Mouse (Mus musculus): ENCODE results near the gene Tprg. TPM values are rescaled to one million over a fixed set of nuclear protein-coding genes. Genes with fewer than 3 reads are reported as not detected.

The Tprg gene
- total RNA-seq (2014; fragmentation: Nextera tagmentation) (not detected in 2 replicates), total RNA-seq (2017) (0.22 and 0.23 TPM in 2 replicates), polyA plus RNA-seq (2012) (not detected in 2 replicates)

GRCm38 (mm10) chr16:25286517-25286916 lies at the start of gene Tprg:
Tprg (plus strand) TSS chr16:25286817.
- H3K9me3 ChIP-seq (replicated peaks): peaks cover 13% of the 10 kb centered on the region
- no peak within 1 kb of the TSS for H3K4me3 ChIP-seq (ENCODE audit: low read depth, low read length)
- no peaks in the 10 kb centered on the region for H3K36me3 ChIP-seq (replicated peaks)
- no peaks in the 10 kb centered on the region for H3K27me3 ChIP-seq (ENCODE audit: insufficient read depth, low read length)
- no peak for TF ChIP-seq GATA2 (IDR thresholded peaks at IDR 0.05; ENCODE audit: borderline replicate concordance, low read depth, low read length)
- TF ChIP-seq TAL1 (conservative IDR thresholded peaks at IDR 0.05; ENCODE audit: low read depth, low read length): no peak
- TF ChIP-seq POLR2AphosphoS5 (IDR thresholded peaks at IDR 0.05; ENCODE audit: insufficient replicate concordance, low read depth, low read length): no peak
- no peak for TF ChIP-seq CTCF (IDR thresholded peaks at IDR 0.05; ENCODE audit: low read depth, low read length)
- TF ChIP-seq GATA1 (IDR thresholded peaks at IDR 0.05; ENCODE audit: borderline replicate concordance, low read length): no peak
- no peaks in the 10 kb centered on the region for H3K4me1 ChIP-seq (ENCODE audit: insufficient read depth, low read depth, low read length)
- ATAC-seq (ENCODE audit: extremely low read depth, insufficient number of reproducible peaks, low FRiP score, poor library complexity, severe bottlenecking): no peak
- DNase-seq (ENCODE audit: low spot score): no peak

DNA sequence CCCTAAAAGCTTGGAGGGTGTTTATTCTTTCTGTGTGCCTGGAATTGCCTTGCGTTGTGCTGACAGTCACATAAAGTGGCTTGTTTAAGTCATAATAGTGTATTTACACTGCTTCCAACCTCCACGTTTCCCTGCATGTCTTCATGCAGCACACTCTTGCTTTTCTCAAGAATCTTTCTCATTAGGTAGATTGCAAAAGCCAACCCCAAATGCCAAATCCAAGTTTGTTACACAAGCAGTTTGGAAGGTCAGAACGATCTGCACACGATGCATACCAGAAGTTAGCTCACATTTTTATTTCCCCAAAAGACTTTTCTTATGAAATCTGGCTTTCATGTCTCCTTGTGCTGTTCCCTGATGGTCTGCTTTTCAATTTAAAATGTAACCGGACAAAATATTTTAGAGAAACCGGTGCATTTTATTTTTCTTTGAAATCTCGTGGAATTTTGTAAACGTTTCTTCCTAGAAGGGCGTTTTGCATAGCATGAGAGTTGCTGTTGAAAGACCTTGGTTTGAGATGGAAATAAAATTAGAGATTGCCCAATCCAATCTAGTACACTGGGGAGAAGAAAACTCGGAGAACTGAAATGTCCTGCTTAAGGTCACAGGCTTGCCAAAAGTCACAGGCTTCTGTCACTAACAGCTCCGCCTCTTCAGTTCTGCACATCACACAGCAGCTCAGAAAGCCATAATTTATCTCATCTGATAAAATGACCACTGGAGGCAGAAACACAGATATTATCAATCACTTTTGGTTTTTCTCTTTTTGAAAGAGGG lies 48.2 kb upstream of the Tprg start:
- no peak for ATAC-seq (ENCODE audit: extremely low read depth, insufficient number of reproducible peaks, low FRiP score, poor library complexity, severe bottlenecking)
- TF ChIP-seq GATA1 (IDR thresholded peaks at IDR 0.05; ENCODE audit: borderline replicate concordance, low read length): no peak
- no peak for TF ChIP-seq TAL1 (conservative IDR thresholded peaks at IDR 0.05; ENCODE audit: low read depth, low read length)
- no peak for DNase-seq (ENCODE audit: low spot score)

GRCm38 (mm10) chr16:25248889-25249288 lies 37.7 kb upstream of the Tprg start:
- DNase-seq (ENCODE audit: low spot score): no peak
- Histone ChIP-seq H3K4me3 (ENCODE audit: low read depth, low read length) (no peak overlapping the region), H3K27me3 (ENCODE audit: insufficient read depth, low read length) (no peaks in the 10 kb centered on the region), H3K36me3 (replicated peaks) (no peaks in the 10 kb centered on the region), H3K9me3 (replicated peaks) (peaks cover 19% of the 10 kb centered on the region), H3K4me1 (ENCODE audit: insufficient read depth, low read depth, low read length) (no peaks in the 10 kb centered on the region)
- ATAC-seq (ENCODE audit: extremely low read depth, insufficient number of reproducible peaks, low FRiP score, poor library complexity, severe bottlenecking): no peak
- TF ChIP-seq TAL1 (conservative IDR thresholded peaks at IDR 0.05; ENCODE audit: low read depth, low read length): no peak
- TF ChIP-seq POLR2AphosphoS5 (IDR thresholded peaks at IDR 0.05; ENCODE audit: insufficient replicate concordance, low read depth, low read length): no peak
- no peak for TF ChIP-seq GATA2 (IDR thresholded peaks at IDR 0.05; ENCODE audit: borderline replicate concordance, low read depth, low read length)
- no peak for TF ChIP-seq CTCF (IDR thresholded peaks at IDR 0.05; ENCODE audit: low read depth, low read length)
- no peak for TF ChIP-seq GATA1 (IDR thresholded peaks at IDR 0.05; ENCODE audit: borderline replicate concordance, low read length)

More for the DNA sequence above, 48.2 kb upstream of the Tprg start:
- Histone ChIP-seq H3K4me3 (ENCODE audit: low read depth, low read length) (no peak overlapping the region), H3K4me1 (ENCODE audit: insufficient read depth, low read depth, low read length) (no peaks in the 10 kb centered on the region), H3K36me3 (replicated peaks) (no peaks in the 10 kb centered on the region), H3K27me3 (ENCODE audit: insufficient read depth, low read length) (no peaks in the 10 kb centered on the region), H3K9me3 (replicated peaks) (peaks cover 2% of the 10 kb centered on the region; the same call in 1 of the 2 replicates)

GRCm38 (mm10) chr16:25250129-25250749 lies 36.4 kb upstream of the Tprg start:
- ATAC-seq (ENCODE audit: extremely low read depth, insufficient number of reproducible peaks, low FRiP score, poor library complexity, severe bottlenecking): no peak
- H3K36me3 ChIP-seq (replicated peaks): no peaks in the 10 kb centered on the region
- H3K27me3 ChIP-seq (ENCODE audit: insufficient read depth, low read length): no peaks in the 10 kb centered on the region
- TF ChIP-seq GATA1 (IDR thresholded peaks at IDR 0.05; ENCODE audit: borderline replicate concordance, low read length): no peak
- H3K9me3 ChIP-seq (replicated peaks): peaks cover 26% of the 10 kb centered on the region
- H3K4me1 ChIP-seq (ENCODE audit: insufficient read depth, low read depth, low read length): no peaks in the 10 kb centered on the region
- no peak for DNase-seq (ENCODE audit: low spot score)
- H3K4me3 ChIP-seq (ENCODE audit: low read depth, low read length): no peak overlapping the region

DNA sequence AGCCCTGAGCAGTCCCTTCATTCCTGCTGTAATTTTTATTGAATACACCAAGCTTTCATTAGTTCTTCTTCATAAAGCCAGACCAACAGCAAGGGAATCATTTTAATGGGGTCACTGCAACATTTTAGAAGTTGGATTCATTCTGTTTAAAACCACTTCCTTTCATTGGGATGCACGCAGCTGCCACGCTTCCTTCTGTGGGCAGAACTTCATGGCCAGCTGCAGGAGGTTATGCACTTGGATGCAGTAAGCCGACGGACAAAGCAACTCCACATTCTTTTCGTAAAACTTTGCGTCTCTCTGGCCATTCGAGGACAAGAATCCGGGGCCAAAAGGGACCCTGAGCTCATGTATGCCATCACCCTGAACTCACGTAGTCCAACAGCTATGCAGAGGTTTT lies 35.5 kb upstream of the Tprg start:
- TF ChIP-seq TAL1 (conservative IDR thresholded peaks at IDR 0.05; ENCODE audit: low read depth, low read length) (no peak), GATA1 (IDR thresholded peaks at IDR 0.05; ENCODE audit: borderline replicate concordance, low read length) (no peak), GATA2 (IDR thresholded peaks at IDR 0.05; ENCODE audit: borderline replicate concordance, low read depth, low read length) (no peak), POLR2AphosphoS5 (IDR thresholded peaks at IDR 0.05; ENCODE audit: insufficient replicate concordance, low read depth, low read length) (no peak), CTCF (IDR thresholded peaks at IDR 0.05; ENCODE audit: low read depth, low read length) (no peak)
- DNase-seq (ENCODE audit: low spot score) (no peak), ATAC-seq (ENCODE audit: extremely low read depth, insufficient number of reproducible peaks, low FRiP score, poor library complexity, severe bottlenecking) (no peak)
- no peaks in the 10 kb centered on the region for H3K27me3 ChIP-seq (ENCODE audit: insufficient read depth, low read length)
- peaks cover 24% of the 10 kb centered on the region for H3K9me3 ChIP-seq (replicated peaks)
- no peaks in the 10 kb centered on the region for H3K36me3 ChIP-seq (replicated peaks)
- no peak overlapping the region for H3K4me3 ChIP-seq (ENCODE audit: low read depth, low read length)
- H3K4me1 ChIP-seq (ENCODE audit: insufficient read depth, low read depth, low read length): no peaks in the 10 kb centered on the region

DNA sequence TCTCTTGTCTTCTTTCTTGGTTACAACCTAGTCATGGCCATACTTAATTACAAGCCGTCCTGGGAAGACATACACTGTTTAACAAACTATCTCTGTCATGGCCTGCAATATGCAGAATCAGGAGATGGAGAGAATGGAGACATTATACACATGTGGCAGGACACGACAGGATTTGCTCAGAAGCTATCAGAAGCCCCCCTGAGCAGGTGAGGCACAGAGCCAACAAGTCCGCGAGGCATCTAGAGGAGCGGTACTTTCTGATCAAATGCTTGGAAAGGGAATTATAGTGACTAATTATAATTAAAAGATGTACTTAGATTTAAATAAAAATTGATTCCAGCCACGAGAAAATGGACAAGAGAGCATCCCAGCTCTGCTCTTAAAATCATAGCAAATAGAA lies 32.0 kb upstream of the Tprg start:
- peaks cover 27% of the 10 kb centered on the region for H3K9me3 ChIP-seq (replicated peaks)
- no peak overlapping the region for H3K4me3 ChIP-seq (ENCODE audit: low read depth, low read length)
- ATAC-seq (ENCODE audit: extremely low read depth, insufficient number of reproducible peaks, low FRiP score, poor library complexity, severe bottlenecking) (no peak), DNase-seq (ENCODE audit: low spot score) (no peak)
- TF ChIP-seq CTCF (IDR thresholded peaks at IDR 0.05; ENCODE audit: low read depth, low read length) (no peak), GATA1 (IDR thresholded peaks at IDR 0.05; ENCODE audit: borderline replicate concordance, low read length) (no peak), POLR2AphosphoS5 (IDR thresholded peaks at IDR 0.05; ENCODE audit: insufficient replicate concordance, low read depth, low read length) (no peak), TAL1 (conservative IDR thresholded peaks at IDR 0.05; ENCODE audit: low read depth, low read length) (no peak)
- no peaks in the 10 kb centered on the region for H3K36me3 ChIP-seq (replicated peaks)
- no peaks in the 10 kb centered on the region for H3K4me1 ChIP-seq (ENCODE audit: insufficient read depth, low read depth, low read length)
- no peaks in the 10 kb centered on the region for H3K27me3 ChIP-seq (ENCODE audit: insufficient read depth, low read length)

Data from G1E (cell line).